Mouse (Mus musculus): ENCODE measurements around the gene Cdkn2d. TPM values are rescaled to one million over a fixed set of nuclear protein-coding genes. Genes with fewer than 3 reads are reported as not detected.

The Cdkn2d gene
- polyA plus RNA-seq, 1 experiment, result 330 TPM

GRCm38 (mm10) chr9:21333523-21333922 is 42.3 kb upstream of the Cdkn2d start:
- no peak for DNase-seq
- Histone ChIP-seq H3K36me3 (ENCODE audit: control insufficient read depth, insufficient read depth, low read length) (peaks cover 2% of the 10 kb centered on the region), H3K4me1 (replicated peaks; ENCODE audit: control insufficient read depth, insufficient read depth, low read length) (peaks cover 49% of the 10 kb centered on the region), H3K27me3 (ENCODE audit: control insufficient read depth, insufficient read depth, low read length) (no peaks in the 10 kb centered on the region), H3K27ac (ENCODE audit: control insufficient read depth, insufficient read depth, low read length) (peak overlapping the region; percentile 98), H3K4me3 (ENCODE audit: control insufficient read depth, insufficient read depth, low read length) (no peak overlapping the region)
- WGBS, result 95% methylated on average over 1 of the region's 1 CpGs
- TF ChIP-seq CTCF (IDR thresholded peaks at IDR 0.05; ENCODE audit: borderline replicate concordance, control insufficient read depth, extremely low read depth, insufficient read depth, low read length, poor library complexity) (no peak), POLR2A (IDR thresholded peaks at IDR 0.05; ENCODE audit: control insufficient read depth, extremely low read depth, insufficient read depth, low read length, poor library complexity) (no peak)

- WGBS, result 10% methylated on average over 9 of the region's 9 CpGs
- DNase-seq, result peak; percentile 59
- peak overlapping the region; percentile 98 for H3K27ac ChIP-seq (ENCODE audit: control insufficient read depth, insufficient read depth, low read length)
- H3K4me3 ChIP-seq (ENCODE audit: control insufficient read depth, insufficient read depth, low read length), result peak overlapping the region; percentile 11; the same call in 1 of the 2 replicates
- peaks cover 54% of the 10 kb centered on the region for H3K4me1 ChIP-seq (replicated peaks; ENCODE audit: control insufficient read depth, insufficient read depth, low read length)
- TF ChIP-seq POLR2A (IDR thresholded peaks at IDR 0.05; ENCODE audit: control insufficient read depth, extremely low read depth, insufficient read depth, low read length, poor library complexity), result no peak
- TF ChIP-seq CTCF (IDR thresholded peaks at IDR 0.05; ENCODE audit: borderline replicate concordance, control insufficient read depth, extremely low read depth, insufficient read depth, low read length, poor library complexity), result no peak
- H3K27me3 ChIP-seq (ENCODE audit: control insufficient read depth, insufficient read depth, low read length), result no peaks in the 10 kb centered on the region
- no peaks in the 10 kb centered on the region for H3K36me3 ChIP-seq (ENCODE audit: control insufficient read depth, insufficient read depth, low read length)
These were observed 41.2 kb upstream of the Cdkn2d start for GRCm38 (mm10) chr9:21332161-21333061.

- no peak for DNase-seq
- 42% methylated on average over 12 of the region's 12 CpGs for WGBS
- TF ChIP-seq CTCF (IDR thresholded peaks at IDR 0.05; ENCODE audit: borderline replicate concordance, control insufficient read depth, extremely low read depth, insufficient read depth, low read length, poor library complexity) (no peak), POLR2A (IDR thresholded peaks at IDR 0.05; ENCODE audit: control insufficient read depth, extremely low read depth, insufficient read depth, low read length, poor library complexity) (no peak)
- peak overlapping the region; percentile 98 for H3K27ac ChIP-seq (ENCODE audit: control insufficient read depth, insufficient read depth, low read length)
- peak overlapping the region; percentile 11; the same call in 1 of the 2 replicates for H3K4me3 ChIP-seq (ENCODE audit: control insufficient read depth, insufficient read depth, low read length)
- H3K4me1 ChIP-seq (replicated peaks; ENCODE audit: control insufficient read depth, insufficient read depth, low read length), result peaks cover 63% of the 10 kb centered on the region
- H3K36me3 ChIP-seq (ENCODE audit: control insufficient read depth, insufficient read depth, low read length), result no peaks in the 10 kb centered on the region
- no peaks in the 10 kb centered on the region for H3K27me3 ChIP-seq (ENCODE audit: control insufficient read depth, insufficient read depth, low read length)
These were observed 40.3 kb upstream of the Cdkn2d start for GRCm38 (mm10) chr9:21331365-21332140.

DNA sequence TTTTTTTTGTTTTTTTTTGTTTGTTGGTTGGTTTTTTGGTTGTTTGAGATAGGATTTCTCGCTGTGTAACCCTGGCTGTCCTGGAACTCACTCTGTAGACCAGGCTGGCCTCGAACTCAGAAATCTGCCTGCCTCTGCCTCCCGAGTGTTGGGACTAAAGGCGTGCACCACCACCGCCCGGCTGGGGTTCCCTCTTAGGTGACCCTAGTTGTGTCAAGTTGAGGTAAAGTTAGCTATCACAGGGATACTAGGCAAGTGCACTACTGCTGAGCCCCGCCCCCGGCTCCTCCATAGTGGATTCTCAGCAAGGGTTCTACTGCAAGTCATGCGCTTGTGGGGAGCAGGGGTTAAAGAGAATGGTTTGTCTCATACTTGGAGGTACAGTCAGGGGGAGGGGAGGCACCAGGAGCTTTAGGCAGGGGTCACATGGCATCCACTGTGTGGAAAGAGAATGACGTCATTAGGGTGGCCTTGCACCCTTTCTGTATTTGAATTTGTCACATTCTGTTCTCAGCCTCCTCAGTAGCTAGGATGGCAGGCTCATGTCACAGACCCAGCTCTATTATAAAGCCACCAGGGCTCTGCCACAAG is 38.6 kb upstream of the Cdkn2d start:
- Histone ChIP-seq H3K27me3 (ENCODE audit: control insufficient read depth, insufficient read depth, low read length) (no peaks in the 10 kb centered on the region), H3K36me3 (ENCODE audit: control insufficient read depth, insufficient read depth, low read length) (no peaks in the 10 kb centered on the region), H3K4me3 (ENCODE audit: control insufficient read depth, insufficient read depth, low read length) (no peak overlapping the region), H3K27ac (ENCODE audit: control insufficient read depth, insufficient read depth, low read length) (peak overlapping the region; percentile 85), H3K4me1 (replicated peaks; ENCODE audit: control insufficient read depth, insufficient read depth, low read length) (peaks cover 69% of the 10 kb centered on the region)
- no peak for DNase-seq
- no peak for TF ChIP-seq POLR2A (IDR thresholded peaks at IDR 0.05; ENCODE audit: control insufficient read depth, extremely low read depth, insufficient read depth, low read length, poor library complexity)
- no peak for TF ChIP-seq CTCF (IDR thresholded peaks at IDR 0.05; ENCODE audit: borderline replicate concordance, control insufficient read depth, extremely low read depth, insufficient read depth, low read length, poor library complexity)
- 83% methylated on average over 10 of the region's 10 CpGs for WGBS

- no peaks in the 10 kb centered on the region for H3K27me3 ChIP-seq (ENCODE audit: control insufficient read depth, insufficient read depth, low read length)
- DNase-seq, result no peak
- WGBS, result 35% methylated on average over 4 of the region's 5 CpGs
- no peak overlapping the region for H3K4me3 ChIP-seq (ENCODE audit: control insufficient read depth, insufficient read depth, low read length)
- TF ChIP-seq CTCF (IDR thresholded peaks at IDR 0.05; ENCODE audit: borderline replicate concordance, control insufficient read depth, extremely low read depth, insufficient read depth, low read length, poor library complexity) (no peak), POLR2A (IDR thresholded peaks at IDR 0.05; ENCODE audit: control insufficient read depth, extremely low read depth, insufficient read depth, low read length, poor library complexity) (no peak)
- peak overlapping the region; percentile 100 for H3K27ac ChIP-seq (ENCODE audit: control insufficient read depth, insufficient read depth, low read length)
- peaks cover 76% of the 10 kb centered on the region for H3K4me1 ChIP-seq (replicated peaks; ENCODE audit: control insufficient read depth, insufficient read depth, low read length)
- no peaks in the 10 kb centered on the region for H3K36me3 ChIP-seq (ENCODE audit: control insufficient read depth, insufficient read depth, low read length)
These were observed 37.8 kb upstream of the Cdkn2d start for GRCm38 (mm10) chr9:21329041-21329440.

DNA sequence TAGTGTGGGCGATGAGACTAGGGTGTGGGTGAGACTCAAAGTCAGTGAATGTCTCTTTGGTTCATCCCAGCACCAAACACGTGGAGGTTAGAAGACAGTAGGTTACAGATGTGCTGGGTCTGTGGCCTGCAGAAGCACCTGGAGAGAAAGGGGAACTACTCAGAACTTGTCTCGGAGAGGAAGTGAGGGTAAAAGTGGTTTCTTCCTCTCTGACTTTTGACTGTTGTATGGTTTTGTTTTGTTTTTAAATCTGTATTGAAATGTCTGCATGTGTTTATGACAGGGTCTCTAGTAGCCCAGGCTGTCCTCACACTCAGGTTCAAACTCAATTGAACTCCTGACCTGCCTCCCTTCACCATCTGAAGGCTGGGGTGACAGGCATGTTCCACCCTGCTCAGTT is 36.8 kb upstream of the Cdkn2d start:
- Histone ChIP-seq H3K27me3 (ENCODE audit: control insufficient read depth, insufficient read depth, low read length) (no peaks in the 10 kb centered on the region), H3K36me3 (ENCODE audit: control insufficient read depth, insufficient read depth, low read length) (no peaks in the 10 kb centered on the region), H3K27ac (ENCODE audit: control insufficient read depth, insufficient read depth, low read length) (peak overlapping the region; percentile 100), H3K4me1 (replicated peaks; ENCODE audit: control insufficient read depth, insufficient read depth, low read length) (peaks cover 82% of the 10 kb centered on the region), H3K4me3 (ENCODE audit: control insufficient read depth, insufficient read depth, low read length) (peak overlapping the region; percentile 27)
- 3% methylated on average over 3 of the region's 3 CpGs for WGBS
- DNase-seq, result peak; percentile 72
- TF ChIP-seq CTCF (IDR thresholded peaks at IDR 0.05; ENCODE audit: borderline replicate concordance, control insufficient read depth, extremely low read depth, insufficient read depth, low read length, poor library complexity), result no peak
- no peak for TF ChIP-seq POLR2A (IDR thresholded peaks at IDR 0.05; ENCODE audit: control insufficient read depth, extremely low read depth, insufficient read depth, low read length, poor library complexity)

Measured in thymus, adult 2 months (tissue).